Mouse (Mus musculus): ENCODE measurements around the gene Snx5. TPM values are rescaled to one million over a fixed set of nuclear protein-coding genes. Genes with fewer than 3 reads are reported as not detected.

The Snx5 gene
- polyA plus RNA-seq, 1 experiment, result 37.6 TPM

GRCm38 (mm10) chr2:144233534-144233933, 37.2 kb downstream of the Snx5 start:
- DNase-seq (ENCODE audit: low read depth, low spot score), result no peak
- WGBS, result 81% methylated on average over 3 of the region's 3 CpGs

DNA sequence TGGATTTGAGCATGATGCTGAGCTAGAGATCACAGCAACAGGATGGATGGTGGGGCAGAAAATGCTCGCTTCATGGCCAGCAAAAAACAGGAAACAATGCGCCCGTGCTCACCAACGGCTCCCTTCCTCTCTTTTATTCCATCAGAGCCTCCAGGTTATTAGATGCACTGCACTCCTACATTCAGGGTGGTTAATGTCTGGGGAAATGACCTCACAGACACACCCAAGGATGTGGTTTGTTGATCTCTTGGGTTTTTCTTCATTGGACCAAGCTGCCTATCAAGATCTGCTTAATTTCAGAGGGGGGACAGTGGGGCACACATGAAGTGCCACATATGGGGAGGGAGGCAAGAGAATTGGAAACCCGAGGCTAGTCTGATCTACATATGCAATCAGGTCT, 39.6 kb downstream of the Snx5 start:
- 35% methylated on average over 5 of the region's 5 CpGs for whole genome bisulfite sequencing
- no peak for DNase-seq (ENCODE audit: low read depth, low spot score)

DNA sequence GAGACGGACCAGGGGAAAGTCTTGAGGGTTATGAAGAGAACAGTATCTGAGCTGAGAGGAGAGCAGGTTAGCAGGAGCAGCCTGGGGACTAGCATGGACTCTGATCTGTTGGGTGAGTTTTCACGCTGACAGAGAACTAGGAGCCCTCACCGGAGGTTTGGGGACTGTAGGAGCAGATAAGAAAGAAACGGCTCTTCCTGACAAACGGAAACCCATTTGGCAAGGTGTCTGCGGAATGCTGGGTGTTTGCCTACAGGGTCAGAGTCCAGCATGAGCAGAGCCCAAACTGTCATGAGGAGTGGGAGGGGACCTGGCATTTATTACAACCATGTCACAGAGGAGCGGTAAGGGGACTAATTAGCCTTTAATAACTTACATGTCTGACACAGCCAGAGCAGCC, 40.2 kb downstream of the Snx5 start:
- WGBS, result 19% methylated on average over 7 of the region's 7 CpGs

DNA sequence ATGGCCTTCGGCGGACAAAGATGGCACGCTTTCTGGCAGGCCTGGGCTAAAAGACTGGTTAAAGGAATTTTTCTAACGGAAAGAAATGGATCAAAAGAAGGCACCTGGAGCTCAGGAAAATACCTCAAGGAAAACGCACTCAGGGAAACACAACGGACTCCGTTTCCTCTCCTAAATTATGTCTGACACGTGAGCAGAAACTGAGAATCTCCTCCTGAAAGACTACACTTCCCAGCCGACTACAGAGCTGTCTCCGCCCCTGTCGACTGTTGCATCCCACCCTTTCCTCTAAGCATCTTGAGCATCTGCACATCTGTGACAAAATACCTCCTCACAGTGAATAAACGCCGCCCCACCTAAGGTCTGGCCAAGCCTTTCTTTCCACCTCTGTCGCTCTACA, 41.1 kb downstream of the Snx5 start:
- 84% methylated on average over 14 of the region's 14 CpGs for WGBS
- no peak for DNase-seq (ENCODE audit: low read depth, low spot score)

More for the DNA sequence above, 40.2 kb downstream of the Snx5 start:
- peak; percentile 38 for DNase-seq (ENCODE audit: low read depth, low spot score)

DNA sequence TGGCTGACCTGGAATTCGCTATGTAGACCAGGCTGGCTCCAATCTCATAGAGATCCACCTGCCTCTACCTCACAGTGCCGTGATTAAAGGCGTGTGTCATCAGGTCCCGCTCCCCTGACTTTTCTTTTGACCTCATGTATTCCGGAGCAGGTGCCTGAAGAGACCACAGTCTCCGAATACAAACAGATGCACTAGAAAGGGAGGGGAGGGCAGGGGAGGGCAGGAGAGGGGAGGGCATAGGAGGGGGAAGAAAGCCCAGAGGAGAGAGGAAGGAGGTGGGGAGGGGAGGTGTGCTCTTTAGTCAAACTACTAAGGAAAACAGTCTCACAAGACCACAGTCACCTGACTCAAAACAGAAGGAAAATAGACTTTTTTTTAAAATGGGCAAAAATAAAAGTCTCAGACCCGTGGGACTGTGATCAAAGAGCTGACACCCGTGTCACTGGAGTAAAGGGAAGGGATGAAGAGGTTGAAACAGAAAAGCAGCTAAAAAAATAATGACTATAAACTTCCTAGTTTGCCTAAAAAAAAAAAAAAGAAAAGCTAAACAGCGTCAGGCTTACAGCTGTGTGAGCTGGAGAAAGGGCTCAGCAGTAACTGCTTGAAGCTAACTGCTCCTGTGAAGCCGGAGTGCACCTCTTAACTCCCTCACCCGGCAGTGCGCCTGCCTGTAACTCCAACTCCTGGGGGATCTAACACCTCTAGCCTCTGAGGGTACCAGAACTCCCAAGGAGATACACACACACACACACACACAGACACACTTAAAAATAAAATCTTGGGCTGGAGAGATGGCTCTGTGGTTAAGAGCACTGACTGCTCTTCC, 42.0 kb downstream of the Snx5 start:
- 74% methylated on average over 12 of the region's 12 CpGs for WGBS
- DNase-seq (ENCODE audit: low read depth, low spot score), result no peak

DNA sequence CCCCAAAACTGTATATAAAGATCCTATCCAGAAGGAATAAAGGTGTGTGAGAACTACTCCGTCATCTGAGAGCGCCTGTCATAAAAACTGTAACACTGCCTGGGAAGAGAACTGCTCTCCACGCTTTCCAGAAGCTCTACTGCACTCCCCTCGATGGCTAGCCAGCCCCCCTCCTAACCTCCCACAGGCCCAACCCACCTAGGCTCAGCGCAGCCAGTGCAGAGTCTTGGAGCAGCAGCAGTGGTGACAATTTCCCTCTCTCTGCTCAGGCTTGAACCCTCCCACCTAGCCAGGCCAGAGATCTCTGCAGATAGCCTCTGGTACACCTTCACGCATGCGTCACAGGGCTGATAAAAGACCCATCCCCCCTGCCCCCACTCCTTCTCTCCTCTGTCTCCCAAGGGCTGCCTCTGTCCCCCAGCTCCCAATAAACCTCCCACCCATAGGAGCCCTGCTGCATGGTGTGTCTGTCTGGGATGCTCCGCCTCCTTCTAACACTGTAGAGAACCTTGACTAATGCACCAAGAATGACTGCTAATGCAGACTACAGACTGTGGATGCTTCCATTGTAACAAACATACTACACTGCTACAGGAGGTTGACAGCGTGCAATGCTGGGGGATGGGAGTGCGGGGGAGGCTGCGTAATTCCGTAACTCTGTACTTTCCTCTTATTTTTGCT, 43.7 kb downstream of the Snx5 start:
- WGBS, result 92% methylated on average over 12 of the region's 12 CpGs
- DNase-seq (ENCODE audit: low read depth, low spot score), result no peak

DNA sequence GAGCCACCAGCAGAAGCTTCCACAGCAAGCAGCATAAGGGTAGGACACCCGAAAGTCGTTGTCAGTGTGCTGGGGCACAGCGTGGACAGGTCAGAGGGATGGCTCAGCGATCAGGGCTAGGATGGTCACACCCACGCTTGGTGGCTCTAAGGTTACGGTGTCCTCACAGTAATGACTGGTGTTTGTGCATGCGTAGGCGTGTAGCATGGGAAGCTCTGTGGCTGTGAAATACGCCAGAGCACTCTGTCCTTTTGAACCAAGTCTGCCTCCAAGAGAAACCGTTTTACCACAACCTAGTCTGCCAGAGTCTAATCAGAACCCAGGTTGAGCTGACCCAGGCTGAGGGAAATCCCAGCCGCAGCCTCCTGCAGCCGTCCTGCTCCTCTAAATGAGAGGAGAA, 46.4 kb downstream of the Snx5 start:
- DNase-seq (ENCODE audit: low read depth, low spot score), result no peak
- 34% methylated on average over 12 of the region's 12 CpGs for WGBS

- WGBS, result 89% methylated on average over 9 of the region's 9 CpGs
- no peak for DNase-seq (ENCODE audit: low read depth, low spot score)
These were observed 55.1 kb downstream of the Snx5 start for GRCm38 (mm10) chr2:144215601-144216000.

DNA sequence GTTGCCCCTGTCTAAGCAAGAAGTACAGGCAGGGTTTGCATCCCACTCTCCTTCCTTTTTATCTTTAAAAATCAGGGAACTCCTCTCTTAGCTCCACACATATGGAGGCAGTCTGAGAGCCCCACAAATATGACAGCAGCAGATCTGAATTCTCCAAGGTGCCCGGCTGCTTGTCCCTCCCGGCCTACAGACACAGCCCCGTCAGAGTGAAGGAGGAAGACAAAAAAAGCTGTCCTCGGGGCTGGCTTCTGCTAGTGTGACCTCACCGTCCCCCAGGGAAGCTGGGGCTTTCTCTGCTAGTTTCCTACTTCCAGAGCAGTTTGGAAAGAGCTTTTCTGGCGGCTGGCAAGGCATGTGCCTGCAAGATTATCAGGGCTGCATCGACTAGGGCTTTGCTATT, 55.5 kb downstream of the Snx5 start:
- no peak for DNase-seq (ENCODE audit: low read depth, low spot score)
- 61% methylated on average over 7 of the region's 7 CpGs for WGBS

GRCm38 (mm10) chr2:144214508-144215185, 56.1 kb downstream of the Snx5 start:
- DNase-seq (ENCODE audit: low read depth, low spot score), result no peak
- 76% methylated on average over 9 of the region's 9 CpGs for WGBS

DNA sequence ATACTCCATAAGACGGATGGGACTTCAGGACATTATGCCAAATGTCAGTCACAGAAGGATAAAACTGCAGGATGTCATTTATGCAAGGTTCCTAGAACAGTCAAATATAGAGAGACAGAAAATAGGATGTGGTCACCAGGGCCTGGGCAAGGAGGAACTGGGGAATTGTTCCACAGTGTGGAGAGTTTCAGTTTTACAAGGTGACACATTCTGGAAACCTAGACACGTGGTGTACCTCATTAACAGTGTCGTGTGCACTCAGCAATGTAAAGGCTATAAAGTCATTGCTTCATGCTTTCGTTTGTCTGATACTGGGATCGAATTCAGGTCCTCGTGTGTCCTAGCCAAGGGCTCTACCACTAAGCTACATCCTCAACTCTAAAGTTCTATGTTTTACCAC, 56.9 kb downstream of the Snx5 start:
- WGBS, result 37% methylated on average over 6 of the region's 6 CpGs
- DNase-seq (ENCODE audit: low read depth, low spot score), result peak; percentile 42

DNA sequence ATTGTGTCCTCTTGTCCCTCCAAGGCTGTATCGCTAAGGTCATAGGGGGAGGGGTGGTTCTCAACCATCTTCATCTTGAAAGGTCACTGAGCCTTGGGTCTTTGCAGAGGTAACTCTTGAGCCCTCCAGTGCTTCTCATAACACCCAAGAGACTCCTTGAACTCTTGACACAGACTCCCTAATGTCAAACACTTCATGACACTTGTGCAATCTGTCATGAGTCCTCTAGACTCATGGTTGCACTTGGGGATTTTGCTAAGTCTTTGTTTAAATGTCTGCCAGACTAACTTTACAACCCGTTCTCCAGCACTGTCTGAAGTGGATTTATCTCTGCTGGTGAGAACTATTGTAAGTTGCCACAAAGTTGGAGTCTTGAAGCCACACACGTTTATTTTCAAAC, 61.3 kb downstream of the Snx5 start:
- DNase-seq (ENCODE audit: low read depth, low spot score), result no peak
- WGBS, result 70% methylated on average over 3 of the region's 3 CpGs

GRCm38 (mm10) chr2:144207365-144207764, 63.3 kb downstream of the Snx5 start:
- 83% methylated on average over 1 of the region's 1 CpGs for WGBS

GRCm38 (mm10) chr2:144203001-144203400, 67.7 kb downstream of the Snx5 start:
- no peak for DNase-seq (ENCODE audit: low read depth, low spot score)
- WGBS, result 83% methylated on average over 5 of the region's 5 CpGs

More at GRCm38 (mm10) chr2:144207365-144207764, 63.3 kb downstream of the Snx5 start:
- no peak for DNase-seq (ENCODE audit: low read depth, low spot score)

- no peak for DNase-seq (ENCODE audit: low read depth, low spot score)
- WGBS, result 84% methylated on average over 3 of the region's 3 CpGs
These were observed 68.1 kb downstream of the Snx5 start for GRCm38 (mm10) chr2:144202567-144202966.

GRCm38 (mm10) chr2:144202151-144202550, 68.6 kb downstream of the Snx5 start:
- no peak for DNase-seq (ENCODE audit: low read depth, low spot score)
- WGBS, result 70% methylated on average over 4 of the region's 4 CpGs

Other genes starting within 250 kb of the Snx5 start
- not detected in 2 replicates for gene Banf2, start 237.8 kb downstream of the Snx5 start, polyA plus RNA-seq (2012; rRNA removed)
- gene Mgme1, start 243 bp downstream of the Snx5 start, polyA plus RNA-seq (2012; rRNA removed), result 4.5 and 5.2 TPM in 2 replicates
- gene Ovol2, start 61.2 kb upstream of the Snx5 start, polyA plus RNA-seq (2012; rRNA removed), result 14.7 and 25.3 TPM in 2 replicates
- 27.0 and 28.4 TPM in 2 replicates for gene Kat14, start 98.1 kb upstream of the Snx5 start, polyA plus RNA-seq (2012; rRNA removed)
- gene Pet117, start 98.1 kb upstream of the Snx5 start, polyA plus RNA-seq (2012; rRNA removed), result not detected in 2 replicates

All from large intestine, adult 2 months (tissue).